In genomic region chr11:72615931-72616330, GRCm38 (mm10) we compare ENCODE assay signal across 16 mouse cellular contexts.
"Had no signal": no experiment of that assay in that cellular context is flagged by ENCODE, and none has a peak within 500 bp of the region (broad histone marks: within the 10 kb centered on the region; RNA-seq: fewer than 3 reads in every experiment).

No protein-coding gene starts in this region.

- DNase-seq: retina, postnatal 1 day; right cerebral cortex, adult 18-20 months; right cerebral cortex, postnatal 14 days; right cerebral cortex, postnatal 25 days; right cerebral cortex, postnatal 4 days; spleen, adult 18-20 months; thymus, adult 18-20 months; thymus, adult 2 months; thymus, postnatal 14 days; thymus, postnatal 25 days; thymus, postnatal 36 days; thymus, postnatal 4 days had no signal

- H3K36me3 ChIP-seq: neural tube, embryonic 13.5 days; neural tube, embryonic 15.5 days; stomach, embryonic 15.5 days had no signal

- H3K4me3 ChIP-seq: neural tube, embryonic 13.5 days; neural tube, embryonic 15.5 days; stomach, embryonic 15.5 days had no signal

- H3K27me3 ChIP-seq: neural tube, embryonic 13.5 days; neural tube, embryonic 15.5 days; stomach, embryonic 15.5 days had no signal

- H3K4me2 ChIP-seq: neural tube, embryonic 13.5 days; neural tube, embryonic 15.5 days; stomach, embryonic 15.5 days had no signal

- H3K9ac ChIP-seq: neural tube, embryonic 13.5 days; neural tube, embryonic 15.5 days; stomach, embryonic 15.5 days had no signal

- H3K9me3 ChIP-seq: neural tube, embryonic 13.5 days; neural tube, embryonic 15.5 days; stomach, embryonic 15.5 days had no signal

- H3K27ac ChIP-seq: neural tube, embryonic 13.5 days; neural tube, embryonic 15.5 days; stomach, embryonic 15.5 days; stomach, postnatal 0 days had no signal

- H3K4me1 ChIP-seq: stomach, embryonic 15.5 days had no signal
